Mouse (Mus musculus): Measurements from ENCODE around the gene Ppan. TPM values are rescaled to one million over a fixed set of nuclear protein-coding genes. Genes with fewer than 3 reads are reported as not detected.

Ppan gene
- 49.1 and 50.5 TPM in 2 replicates for polyA plus RNA-seq (2015; fragmentation: Nextera tagmentation; extraction: Ambion mirVana)

DNA sequence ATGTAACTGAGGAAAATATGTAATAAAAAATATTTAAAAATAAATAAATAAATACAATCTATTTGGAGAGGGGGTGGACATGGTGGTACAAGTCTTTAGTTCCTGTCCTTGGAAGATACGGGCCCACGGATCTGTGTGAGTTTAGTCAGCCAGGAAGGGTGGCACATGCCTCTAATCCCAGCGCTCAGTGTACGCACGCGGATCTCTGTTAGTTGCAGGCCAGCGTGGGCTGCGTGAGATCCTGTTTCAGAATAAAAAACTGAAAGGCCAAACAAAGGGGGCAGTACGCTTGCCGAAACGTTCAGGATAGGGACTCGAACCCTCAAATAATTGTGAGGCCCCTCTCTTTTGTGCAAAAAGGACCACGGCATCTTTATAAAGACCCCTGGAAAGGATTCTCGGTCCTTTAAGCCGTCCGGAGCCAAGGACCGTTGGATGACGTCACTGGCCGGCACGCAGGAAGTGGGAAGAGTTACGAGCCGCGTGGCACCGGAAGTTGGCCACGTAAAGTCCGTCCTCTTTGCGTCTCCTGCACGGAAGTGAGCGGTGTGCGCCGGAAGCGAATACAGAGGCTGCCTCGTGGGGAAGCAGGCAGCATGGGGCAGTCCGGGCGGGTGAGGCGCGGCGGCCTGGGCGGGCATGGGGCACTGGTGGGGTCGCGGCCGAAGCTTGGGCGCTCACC lies at the start of gene Ppan:
Ppan (plus strand) TSS at position 472 of the 682 bp plus-strand sequence.
- WGBS = 0% methylated on average over 43 of the region's 43 CpGs
- Histone ChIP-seq H3K27me3 (replicated peaks) (no peaks in the 10 kb centered on the region), H3K4me2 (peak within 1 kb of the TSS; percentile 81), H3K27ac (peak within 1 kb of the TSS; percentile 86), H3K36me3 (replicated peaks) (peaks cover 27% of the 10 kb centered on the region), H3K9me3 (no peaks in the 10 kb centered on the region), H3K4me1 (peaks cover 16% of the 10 kb centered on the region), H3K4me3 (peak within 1 kb of the TSS; percentile 89), H3K9ac (peak within 1 kb of the TSS; percentile 74)
- peak; percentile 98 for ATAC-seq (replicated peaks)

DNA sequence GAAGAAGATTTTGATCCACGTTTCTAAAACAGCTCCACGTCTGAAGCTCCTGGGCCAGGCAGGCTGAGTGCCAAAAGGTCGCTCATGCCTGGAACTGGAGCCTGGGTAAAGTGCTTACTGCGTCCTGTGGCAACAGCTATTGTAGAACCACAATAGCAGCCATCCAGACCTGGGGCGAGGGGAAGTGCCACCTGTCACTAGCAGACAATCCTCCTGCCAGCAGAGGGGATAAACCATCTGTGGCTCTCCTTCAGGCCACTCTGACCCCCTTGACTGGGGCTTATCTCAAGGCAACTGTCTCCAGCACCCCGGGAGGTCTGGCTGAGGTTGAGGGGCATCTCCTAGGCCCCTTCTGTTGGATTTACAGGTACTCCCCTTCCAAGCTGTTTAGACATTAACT lies 49.0 kb upstream of the Ppan start:
- no peak for ATAC-seq (replicated peaks)
- 32% methylated on average over 6 of the region's 6 CpGs for WGBS
- no peak overlapping the region for H3K9ac ChIP-seq
- H3K4me2 ChIP-seq = no peak overlapping the region
- H3K27ac ChIP-seq = no peak overlapping the region
- H3K4me3 ChIP-seq = no peak overlapping the region
- H3K9me3 ChIP-seq = no peaks in the 10 kb centered on the region
- 0 out of 2 replicates have a peak, but pooled peaks cover 3% of the 10 kb centered on the region for H3K27me3 ChIP-seq (replicated peaks)
- no peaks in the 10 kb centered on the region for H3K4me1 ChIP-seq
- no peaks in the 10 kb centered on the region for H3K36me3 ChIP-seq (replicated peaks)

- no peak overlapping the region for H3K4me2 ChIP-seq
- H3K9ac ChIP-seq = no peak overlapping the region
- H3K27me3 ChIP-seq (replicated peaks) = 0 out of 2 replicates have a peak, but pooled peaks cover 3% of the 10 kb centered on the region
- no peak overlapping the region for H3K27ac ChIP-seq
- H3K4me3 ChIP-seq = no peak overlapping the region
- no peaks in the 10 kb centered on the region for H3K9me3 ChIP-seq
- no peak for ATAC-seq (replicated peaks)
- no peaks in the 10 kb centered on the region for H3K36me3 ChIP-seq (replicated peaks)
- WGBS = 70% methylated on average over 4 of the region's 4 CpGs
- no peaks in the 10 kb centered on the region for H3K4me1 ChIP-seq
These were observed 45.8 kb upstream of the Ppan start for GRCm38 (mm10) chr9:20842211-20842610.

DNA sequence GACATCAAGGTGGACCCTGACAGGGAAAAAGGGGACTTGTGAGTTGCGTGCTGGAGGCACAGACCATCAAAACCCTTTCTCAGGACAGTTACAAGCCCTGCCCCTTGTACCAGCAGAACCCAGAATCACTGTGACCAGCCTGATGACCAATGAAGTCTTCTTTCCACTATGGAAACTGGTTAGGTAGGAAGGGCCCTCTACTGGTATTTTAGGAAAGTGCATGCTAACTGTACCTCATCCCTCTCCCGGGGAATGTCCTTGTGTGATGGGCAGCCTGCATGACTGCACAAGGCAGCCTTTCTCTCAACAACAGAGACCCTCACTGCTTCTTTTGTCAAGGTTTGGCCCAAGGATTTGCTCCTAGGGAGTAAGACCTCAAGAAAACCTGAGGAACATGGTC lies 45.3 kb upstream of the Ppan start:
- 0 out of 2 replicates have a peak, but pooled peaks cover 3% of the 10 kb centered on the region for H3K27me3 ChIP-seq (replicated peaks)
- no peaks in the 10 kb centered on the region for H3K36me3 ChIP-seq (replicated peaks)
- no peak overlapping the region for H3K4me3 ChIP-seq
- no peak for ATAC-seq (replicated peaks)
- no peaks in the 10 kb centered on the region for H3K9me3 ChIP-seq
- no peak overlapping the region for H3K27ac ChIP-seq
- H3K4me2 ChIP-seq = no peak overlapping the region
- 28% methylated on average over 2 of the region's 2 CpGs for WGBS
- H3K9ac ChIP-seq = no peak overlapping the region
- H3K4me1 ChIP-seq = no peaks in the 10 kb centered on the region

DNA sequence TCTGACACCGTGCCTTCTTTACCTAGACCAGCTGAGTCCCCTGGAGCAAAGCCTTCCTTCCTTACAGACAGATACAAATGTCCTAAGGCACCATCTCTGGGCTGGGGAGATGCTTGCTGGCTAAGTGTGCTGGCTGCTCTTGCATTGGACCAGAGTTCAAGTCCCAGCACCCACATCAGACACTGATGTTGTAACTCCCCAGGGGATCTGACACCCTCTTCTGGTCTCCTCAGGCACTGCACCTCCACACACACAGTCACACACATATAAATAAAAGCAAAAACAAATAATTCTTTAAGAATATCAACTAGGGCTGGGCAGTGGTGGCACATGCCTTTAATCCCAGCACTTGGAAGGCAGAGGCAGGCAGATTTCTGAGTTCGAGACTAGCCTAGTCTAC lies 37.8 kb upstream of the Ppan start:
- Histone ChIP-seq H3K4me1 (no peaks in the 10 kb centered on the region), H3K36me3 (replicated peaks) (no peaks in the 10 kb centered on the region), H3K4me3 (no peak overlapping the region), H3K27me3 (replicated peaks) (no peaks in the 10 kb centered on the region), H3K4me2 (no peak overlapping the region), H3K9ac (no peak overlapping the region), H3K9me3 (no peaks in the 10 kb centered on the region), H3K27ac (no peak overlapping the region)
- 86% methylated on average over 2 of the region's 2 CpGs for WGBS
- ATAC-seq (replicated peaks) = no peak

DNA sequence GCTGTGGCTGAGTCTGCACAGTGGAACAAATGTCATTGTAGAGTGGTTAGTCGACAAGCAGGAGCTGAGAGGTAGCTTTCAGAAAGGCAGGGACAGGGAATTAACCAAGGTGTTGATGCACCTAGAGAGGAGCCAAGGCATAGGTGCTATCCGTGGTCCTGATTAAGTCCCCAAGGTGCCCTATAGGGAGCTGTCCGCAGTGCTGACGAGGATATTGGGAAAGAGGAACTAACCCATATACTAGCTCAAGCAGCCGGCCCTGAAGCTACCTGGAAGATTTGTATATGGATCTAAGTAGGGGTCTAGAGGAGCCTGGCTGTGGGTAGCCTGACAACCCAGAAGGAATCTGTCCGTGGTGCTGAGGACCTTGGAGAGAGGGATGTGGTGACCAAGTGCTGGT lies 30.8 kb upstream of the Ppan start:
- Histone ChIP-seq H3K4me2 (no peak overlapping the region), H3K4me3 (no peak overlapping the region), H3K9ac (no peak overlapping the region), H3K9me3 (no peaks in the 10 kb centered on the region), H3K36me3 (replicated peaks) (no peaks in the 10 kb centered on the region), H3K4me1 (no peaks in the 10 kb centered on the region), H3K27me3 (replicated peaks) (peaks cover 6% of the 10 kb centered on the region; the same call in 1 of the 2 replicates), H3K27ac (no peak overlapping the region)
- WGBS = 13% methylated on average over 6 of the region's 6 CpGs
- ATAC-seq (replicated peaks) = no peak

GRCm38 (mm10) chr9:20859926-20860325 lies 28.0 kb upstream of the Ppan start:
- no peak for ATAC-seq (replicated peaks)
- Histone ChIP-seq H3K4me3 (no peak overlapping the region), H3K9me3 (no peaks in the 10 kb centered on the region), H3K36me3 (replicated peaks) (no peaks in the 10 kb centered on the region), H3K27ac (no peak overlapping the region), H3K4me1 (no peaks in the 10 kb centered on the region), H3K9ac (no peak overlapping the region), H3K4me2 (no peak overlapping the region), H3K27me3 (replicated peaks) (peaks cover 6% of the 10 kb centered on the region; the same call in 1 of the 2 replicates)
- WGBS = 50% methylated on average over 6 of the region's 6 CpGs

GRCm38 (mm10) chr9:20861821-20862220 lies 26.2 kb upstream of the Ppan start:
- H3K36me3 ChIP-seq (replicated peaks) = no peaks in the 10 kb centered on the region
- ATAC-seq (replicated peaks) = no peak
- H3K27me3 ChIP-seq (replicated peaks) = peaks cover 9% of the 10 kb centered on the region; the same call in 1 of the 2 replicates
- no peak overlapping the region for H3K4me2 ChIP-seq
- H3K4me3 ChIP-seq = no peak overlapping the region
- H3K9ac ChIP-seq = no peak overlapping the region
- WGBS = 11% methylated on average over 4 of the region's 4 CpGs
- H3K4me1 ChIP-seq = no peaks in the 10 kb centered on the region
- H3K27ac ChIP-seq = no peak overlapping the region
- H3K9me3 ChIP-seq = no peaks in the 10 kb centered on the region

- Histone ChIP-seq H3K27ac (no peak overlapping the region), H3K9me3 (no peaks in the 10 kb centered on the region), H3K36me3 (replicated peaks) (no peaks in the 10 kb centered on the region), H3K4me3 (no peak overlapping the region), H3K27me3 (replicated peaks) (peaks cover 9% of the 10 kb centered on the region; the same call in 1 of the 2 replicates), H3K4me1 (no peaks in the 10 kb centered on the region), H3K4me2 (no peak overlapping the region), H3K9ac (no peak overlapping the region)
- no peak for ATAC-seq (replicated peaks)
- WGBS = 65% methylated on average over 4 of the region's 4 CpGs
These were observed 25.8 kb upstream of the Ppan start for GRCm38 (mm10) chr9:20862225-20862624.

DNA sequence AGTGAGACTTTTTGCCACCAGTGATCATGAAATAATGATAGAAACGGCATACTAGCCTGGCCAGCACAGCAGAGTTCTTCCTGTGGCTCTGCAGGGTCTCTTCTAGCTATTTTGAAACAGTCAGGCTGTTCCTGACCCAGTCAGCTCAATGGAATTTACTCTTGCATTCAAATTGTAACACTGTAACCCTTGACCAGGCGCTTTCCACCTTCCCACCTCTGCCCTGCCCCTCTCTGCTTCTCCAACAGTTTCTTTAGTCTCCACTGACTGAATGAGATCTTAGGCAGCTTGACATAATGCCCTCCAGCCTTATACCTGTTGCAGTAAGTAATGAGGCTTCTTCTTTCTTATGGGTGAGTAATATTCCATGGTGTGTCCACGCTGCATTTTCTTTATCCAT lies 21.1 kb upstream of the Ppan start:
- Histone ChIP-seq H3K9me3 (no peaks in the 10 kb centered on the region), H3K27me3 (replicated peaks) (peaks cover 36% of the 10 kb centered on the region), H3K27ac (no peak overlapping the region), H3K4me2 (no peak overlapping the region), H3K4me1 (peaks cover 3% of the 10 kb centered on the region; the same call in 1 of the 2 replicates), H3K36me3 (replicated peaks) (no peaks in the 10 kb centered on the region), H3K9ac (no peak overlapping the region), H3K4me3 (no peak overlapping the region)
- 59% methylated on average over 3 of the region's 3 CpGs for WGBS
- ATAC-seq (replicated peaks) = no peak

GRCm38 (mm10) chr9:20868448-20869001 lies 19.4 kb upstream of the Ppan start, which contains the start of gene A230050P20Rik:
Gene A230050P20Rik, plus strand, starts transcription at chr9:20868642.
- WGBS = 10% methylated on average over 53 of the region's 53 CpGs
- Histone ChIP-seq H3K4me1 (peaks cover 3% of the 10 kb centered on the region; the same call in 1 of the 2 replicates), H3K4me2 (peak within 1 kb of the TSS; percentile 47), H3K27ac (no peak within 1 kb of the TSS), H3K36me3 (replicated peaks) (no peaks in the 10 kb centered on the region), H3K9me3 (no peaks in the 10 kb centered on the region), H3K27me3 (replicated peaks) (peaks cover 36% of the 10 kb centered on the region), H3K4me3 (peak within 1 kb of the TSS; percentile 34), H3K9ac (no peak within 1 kb of the TSS)
- ATAC-seq (replicated peaks) = peak; percentile 40; the same call in 1 of the 2 replicates

DNA sequence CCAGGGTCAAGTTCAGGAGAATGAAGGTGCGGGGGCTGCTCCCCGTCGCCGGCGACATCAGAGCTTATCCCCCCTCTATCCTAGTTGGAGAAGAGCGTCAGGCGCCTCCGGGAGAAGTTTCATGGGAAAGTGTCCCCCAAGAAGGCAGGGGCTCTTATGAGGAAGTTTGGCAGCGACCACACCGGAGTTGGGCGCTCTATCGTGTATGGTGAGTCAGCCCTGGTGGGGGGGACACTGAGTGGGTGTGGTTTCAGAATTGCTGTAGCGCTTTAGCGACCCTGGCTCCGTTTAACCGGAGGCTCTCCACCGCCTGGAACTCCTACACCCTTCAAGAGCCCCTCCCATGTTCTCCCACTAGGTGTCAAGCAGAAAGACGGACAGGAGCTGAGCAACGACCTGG lies 18.7 kb upstream of the Ppan start:
- Histone ChIP-seq H3K4me2 (peak overlapping the region; percentile 47), H3K4me3 (peak overlapping the region; percentile 34), H3K9ac (no peak overlapping the region), H3K27me3 (replicated peaks) (peaks cover 36% of the 10 kb centered on the region), H3K36me3 (replicated peaks) (no peaks in the 10 kb centered on the region), H3K4me1 (peaks cover 3% of the 10 kb centered on the region; the same call in 1 of the 2 replicates), H3K27ac (no peak overlapping the region), H3K9me3 (no peaks in the 10 kb centered on the region)
- ATAC-seq (replicated peaks) = no peak
- 9% methylated on average over 19 of the region's 19 CpGs for WGBS

Measured in midbrain, embryonic 15.5 days (tissue).